Mouse (Mus musculus) liver, embryonic 14.5 days (tissue): ENCODE results near the gene Disc1. TPM values are rescaled to one million over a fixed set of nuclear protein-coding genes. Genes with fewer than 3 reads are reported as not detected.

Experiments
- ATAC-seq: fragments of 200-750 bp; cut with Nextera tagmentation; 2 replicates; pipeline ENCODE4 v1.8.0; 2017; ENCODE audit warnings: moderate number of reproducible peaks, mild to moderate bottlenecking, moderate library complexity; ENCODE audit not compliant: insufficient read depth
- DNase-seq, 3 experiments: peaks; one replicate each; pipeline ENCODE4 v3.0.0-alpha.2; 2012 to 2013; ENCODE audit warnings: low read depth in 3 of 3, low spot score in 3 of 3
- H3K27ac ChIP-seq: fragments of 300-500 bp; sonication (generic); 2 replicates; pipeline ENCODE4 v1.5.1; 2014; ENCODE audit warnings: moderate library complexity, mild to moderate bottlenecking, control low read depth, inconsistent platforms
- H3K27me3 ChIP-seq: fragments of 300-500 bp; sonication (generic); 2 replicates; pipeline ENCODE4 v1.6.1; 2014; ENCODE audit warnings: mild to moderate bottlenecking, low read length, moderate library complexity; ENCODE audit not compliant: control insufficient read depth, insufficient read depth
- H3K36me3 ChIP-seq: fragments of 300-500 bp; sonication (generic); replicated peaks from 2 replicates; pipeline ENCODE4 v1.6.1; 2014; ENCODE audit warnings: low read depth; ENCODE audit not compliant: control insufficient read depth, insufficient read depth
- H3K4me1 ChIP-seq, 2 experiments: fragments of 200-500 bp in 1 of 2; fragments of 300-500 bp in 1 of 2; sonication (generic) in 1 of 2; replicated peaks; 2 replicates each; pipeline ENCODE4 v1.6.1; 2012 to 2014; ENCODE audit warnings: antibody characterized with exemption in 1 of 2, inconsistent platforms in 1 of 2, low read length in 1 of 2; ENCODE audit not compliant: control insufficient read depth in 2 of 2, insufficient read depth in 2 of 2
- H3K4me2 ChIP-seq: fragments of 300-500 bp; sonication (generic); 2 replicates; pipeline ENCODE4 v1.6.1; 2014; ENCODE audit warnings: low read depth, mild to moderate bottlenecking, control low read depth, moderate library complexity
- H3K4me3 ChIP-seq, 2 experiments: fragments of 200-500 bp in 1 of 2; fragments of 300-500 bp in 1 of 2; sonication (generic) in 1 of 2; 2 replicates each; pipeline ENCODE4 v1.5.1; 2012 to 2014; ENCODE audit warnings: low read depth in 2 of 2, low read length in 2 of 2, mild to moderate bottlenecking in 2 of 2, control low read depth in 1 of 2, inconsistent platforms in 1 of 2, moderate library complexity in 1 of 2; ENCODE audit not compliant: insufficient read depth in 1 of 2
- H3K9ac ChIP-seq: fragments of 300-500 bp; sonication (generic); replicated peaks from 2 replicates; pipeline ENCODE4 v1.6.1; 2014; ENCODE audit warnings: mild to moderate bottlenecking, control low read depth, moderate library complexity
- H3K9me3 ChIP-seq: fragments of 300-500 bp; sonication (generic); 2 replicates; pipeline ENCODE4 v1.6.1; 2016; ENCODE audit warnings: low read length, mixed read lengths; ENCODE audit not compliant: control insufficient read depth
- CTCF ChIP-seq: IDR thresholded peaks from 2 replicates; pipeline ENCODE4 v1.5.1; 2016; ENCODE audit warnings: antibody characterized with exemption, low read depth, control low read depth
- EP300 ChIP-seq: IDR thresholded peaks from 2 replicates; pipeline ENCODE4 v1.6.1; 2016; ENCODE audit warnings: antibody characterized with exemption, low read depth
- WGBS: fragments of 180-500 bp; shearing (Covaris S2); extraction: QIAGEN DNeasy Blood & Tissue Kit; methylation state at CpG from one replicate; pipeline ENCODE4 v1.1.7; 2014; ENCODE audit not compliant: insufficient replicate concordance; 5-methylcytosine and 5-hydroxymethylcytosine counted together
- polyA plus RNA-seq, 2 experiments: library from polyadenylated mRNA; depleted of rRNA in 1 of 2; stranded (reverse) in 1 of 2; unstranded in 1 of 2; fragments of >200 nt; fragmentation: Nextera tagmentation in 1 of 2; extraction: Ambion mirVana in 1 of 2; gene quantifications; 2 replicates each; pipeline versions ENCODE4 v1.2.1 to v1.2.3; 2012 to 2014

The Disc1 gene
- polyA plus RNA-seq, 2 experiments = 0.11 to 0.17 TPM

DNA sequence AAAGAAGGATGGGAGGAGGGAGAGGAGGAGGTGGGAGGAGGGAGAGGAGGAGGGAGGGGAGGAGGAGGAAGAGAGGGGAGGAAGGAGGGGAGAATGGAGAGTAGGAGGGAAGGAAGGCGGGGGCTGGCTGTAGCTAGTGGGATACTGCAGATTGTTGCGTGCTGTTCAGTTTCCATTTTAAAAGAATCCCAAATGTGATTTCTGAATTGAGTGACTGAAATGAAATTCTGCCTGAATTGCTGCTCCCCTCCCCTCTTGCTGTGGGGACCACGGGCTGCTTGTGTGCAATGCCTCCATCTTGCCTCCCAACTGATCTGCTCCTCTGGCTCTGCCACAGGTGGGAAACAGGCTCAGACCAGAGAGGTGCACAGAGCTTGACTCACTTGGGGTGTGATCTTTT, 153.0 kb downstream of the Disc1 start:
- Histone ChIP-seq H3K4me3 (no peak overlapping the region), H3K27ac (no peak overlapping the region), H3K27me3 (no peaks in the 10 kb centered on the region), H3K4me1 (no peaks in the 10 kb centered on the region), H3K4me2 (no peak overlapping the region), H3K36me3 (no peaks in the 10 kb centered on the region), H3K9ac (no peak overlapping the region), H3K9me3 (no peaks in the 10 kb centered on the region)
- ATAC-seq (no peak), DNase-seq (no peak)
- WGBS = 59% methylated on average over 3 of the region's 3 CpGs
- TF ChIP-seq CTCF (no peak), EP300 (no peak)

DNA sequence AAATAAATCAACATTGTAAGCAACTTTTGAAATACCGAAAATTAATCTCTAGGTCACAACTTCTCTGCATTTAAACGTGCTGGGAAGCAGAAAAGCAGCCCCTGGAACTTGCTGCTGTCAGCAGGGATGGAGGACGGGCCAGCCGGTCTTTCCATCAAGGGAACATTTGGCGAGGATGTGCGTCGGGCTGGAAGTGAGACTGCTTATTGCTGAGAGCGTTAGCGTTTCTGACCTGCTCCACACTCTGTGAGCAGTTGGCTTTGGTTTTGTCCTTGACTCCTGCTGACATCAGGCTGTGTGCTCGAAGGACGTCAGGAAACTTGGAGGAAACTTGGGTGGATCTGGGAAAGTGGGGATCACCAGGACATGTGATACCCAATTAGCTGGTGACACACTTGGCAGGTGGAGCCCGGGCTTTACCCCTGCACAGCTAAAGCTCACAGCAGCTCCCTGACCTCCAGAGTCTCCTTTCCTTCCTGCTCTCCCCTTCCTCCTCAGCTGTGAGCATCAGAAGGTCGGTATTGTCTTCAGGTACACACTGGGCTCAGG, 158.7 kb downstream of the Disc1 start:
- Histone ChIP-seq H3K9ac (no peak overlapping the region), H3K4me2 (no peak overlapping the region), H3K36me3 (no peaks in the 10 kb centered on the region), H3K9me3 (no peaks in the 10 kb centered on the region), H3K4me3 (no peak overlapping the region), H3K27ac (no peak overlapping the region), H3K4me1 (no peaks in the 10 kb centered on the region), H3K27me3 (no peaks in the 10 kb centered on the region)
- ATAC-seq (no peak), DNase-seq (no peak)
- TF ChIP-seq CTCF = no peak
- no peak for TF ChIP-seq EP300
- WGBS = 68% methylated on average over 13 of the region's 13 CpGs

DNA sequence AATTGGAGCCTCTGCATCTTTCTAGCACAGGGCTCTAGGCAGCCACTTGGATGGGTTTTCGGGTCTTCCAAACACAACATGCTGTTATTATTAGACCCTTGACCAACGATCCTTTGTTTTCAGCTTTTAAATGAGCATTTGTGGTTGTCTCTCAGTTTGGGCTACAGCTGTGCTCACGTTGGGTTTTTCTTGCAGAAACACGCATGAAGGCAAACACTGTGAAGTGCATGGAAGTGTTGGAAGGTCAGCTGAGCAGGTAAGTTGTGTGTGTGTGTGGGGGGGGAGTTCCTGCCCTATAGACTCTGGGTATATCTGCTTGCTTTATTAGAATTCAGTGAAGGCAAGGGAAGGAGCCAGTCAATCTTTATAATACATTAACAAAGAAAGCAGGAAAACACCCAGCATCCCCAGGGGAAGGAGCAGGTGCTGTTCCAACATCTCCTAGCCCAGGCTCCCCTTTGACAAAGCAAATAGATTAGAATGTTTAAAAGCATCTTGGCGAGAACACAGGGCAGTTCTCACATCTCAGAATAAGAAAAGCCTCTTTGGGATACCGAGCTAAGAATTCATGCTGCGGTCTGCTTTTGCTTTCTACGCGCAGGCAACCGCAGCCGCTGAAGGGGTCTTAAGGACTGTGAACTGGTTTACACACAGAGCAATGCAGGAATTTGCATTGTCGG, 164.0 kb downstream of the Disc1 start:
- H3K36me3 ChIP-seq = no peaks in the 10 kb centered on the region
- no peak overlapping the region for H3K9ac ChIP-seq
- no peak overlapping the region for H3K4me3 ChIP-seq
- H3K4me2 ChIP-seq = no peak overlapping the region
- no peaks in the 10 kb centered on the region for H3K4me1 ChIP-seq
- no peak for DNase-seq
- H3K27ac ChIP-seq = no peak overlapping the region
- ATAC-seq = no peak
- no peak for TF ChIP-seq CTCF
- no peak for TF ChIP-seq EP300
- WGBS = 56% methylated on average over 12 of the region's 12 CpGs
- H3K9me3 ChIP-seq = no peaks in the 10 kb centered on the region
- no peaks in the 10 kb centered on the region for H3K27me3 ChIP-seq

DNA sequence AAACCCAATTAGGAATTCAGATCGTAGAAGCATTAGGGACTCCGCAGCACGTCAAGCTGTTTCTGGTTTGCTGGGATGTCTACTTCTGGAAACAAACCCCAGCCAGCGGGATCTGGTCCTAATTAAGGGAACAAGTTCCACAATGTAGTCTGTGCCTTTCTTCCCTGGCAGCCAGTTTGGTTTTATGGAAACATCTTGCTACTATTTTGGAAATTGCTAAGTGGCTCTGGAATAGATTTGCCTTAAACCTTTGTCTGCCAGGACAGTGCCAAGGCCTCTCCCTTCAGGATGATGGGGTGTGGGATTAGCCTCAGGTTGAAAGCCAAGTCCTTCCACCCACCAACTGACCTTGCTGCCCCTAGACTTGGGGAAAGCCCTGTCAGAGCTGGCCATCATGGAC, 164.7 kb downstream of the Disc1 start:
- Histone ChIP-seq H3K4me1 (no peaks in the 10 kb centered on the region), H3K36me3 (no peaks in the 10 kb centered on the region), H3K27me3 (no peaks in the 10 kb centered on the region), H3K9me3 (no peaks in the 10 kb centered on the region), H3K9ac (no peak overlapping the region), H3K27ac (no peak overlapping the region), H3K4me2 (no peak overlapping the region), H3K4me3 (no peak overlapping the region)
- 63% methylated on average over 4 of the region's 4 CpGs for WGBS
- TF ChIP-seq CTCF = no peak
- no peak for TF ChIP-seq EP300
- ATAC-seq (no peak), DNase-seq (no peak)

DNA sequence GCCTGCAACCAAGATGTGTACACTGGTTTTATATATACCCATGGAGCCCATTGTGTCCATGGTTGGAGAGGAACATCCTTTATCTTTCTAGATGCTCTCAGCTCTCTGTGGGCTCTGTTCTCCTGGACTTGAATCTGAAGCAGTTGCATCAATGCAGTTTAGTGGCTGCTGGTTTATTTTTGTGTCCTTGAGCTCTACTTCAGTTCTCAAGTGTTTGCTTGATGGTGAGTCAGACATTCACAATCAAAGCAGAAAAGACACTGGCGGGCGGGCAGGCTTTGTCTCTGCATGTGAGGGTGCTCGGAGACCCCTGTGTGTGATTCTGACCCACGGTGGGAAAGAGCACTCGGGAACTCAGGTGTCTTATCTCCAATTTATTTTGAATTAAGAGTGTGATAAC, 166.6 kb downstream of the Disc1 start:
- no peak overlapping the region for H3K4me2 ChIP-seq
- no peak overlapping the region for H3K27ac ChIP-seq
- TF ChIP-seq CTCF (no peak), EP300 (no peak)
- no peak for ATAC-seq
- no peak for DNase-seq
- no peaks in the 10 kb centered on the region for H3K4me1 ChIP-seq
- H3K9me3 ChIP-seq = no peaks in the 10 kb centered on the region
- no peak overlapping the region for H3K4me3 ChIP-seq
- no peaks in the 10 kb centered on the region for H3K36me3 ChIP-seq
- WGBS = 65% methylated on average over 5 of the region's 5 CpGs
- no peak overlapping the region for H3K9ac ChIP-seq
- no peaks in the 10 kb centered on the region for H3K27me3 ChIP-seq
